Mouse (Mus musculus): ENCODE measurements at regions not wholly inside any gene's neighbourhood (a gene's known extent, or its start where the extent isn't known, plus 50 kb on each side); places are given as distances from the start of the nearest gene placed in this dataset.

GRCm38 (mm10) chr3:159069957-159070684 lies 425.1 kb upstream of the Depdc1a start:
- DNase-seq (ENCODE audit: low spot score) = no peak

DNA sequence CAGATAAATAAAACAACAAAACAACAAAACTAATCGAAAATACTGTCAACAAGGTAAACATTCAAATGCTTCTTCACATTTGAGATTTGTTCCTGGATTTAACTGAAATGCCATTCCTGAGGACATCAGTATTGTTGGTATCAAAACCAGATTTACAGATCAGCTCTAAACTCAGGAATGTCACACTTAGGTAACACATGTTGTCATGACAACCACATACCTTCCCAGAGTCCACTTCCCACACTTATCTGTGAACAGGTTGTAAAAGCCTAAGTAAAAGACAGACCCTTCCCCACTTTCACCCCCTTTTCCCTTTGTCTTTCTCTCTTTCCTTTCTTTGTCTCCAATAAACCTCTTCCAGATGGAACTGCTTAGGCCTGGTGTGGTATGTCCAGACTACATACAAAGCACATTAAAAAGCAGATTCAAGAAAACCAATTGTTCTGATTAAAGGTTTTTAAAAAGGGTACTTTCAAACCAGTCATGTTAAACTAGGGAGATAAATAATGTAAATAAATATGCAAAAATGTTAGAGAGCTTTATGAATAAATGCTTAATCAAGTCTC lies 438.2 kb upstream of the Depdc1a start:
- no peak for DNase-seq (ENCODE audit: low spot score)

- no peak for DNase-seq (ENCODE audit: low spot score)
Measured at GRCm38 (mm10) chr3:159034806-159035205, 460.4 kb upstream of the Depdc1a start.

- no peak for DNase-seq (ENCODE audit: low spot score)
Measured at GRCm38 (mm10) chr3:159031581-159031980, 463.7 kb upstream of the Depdc1a start.

DNA sequence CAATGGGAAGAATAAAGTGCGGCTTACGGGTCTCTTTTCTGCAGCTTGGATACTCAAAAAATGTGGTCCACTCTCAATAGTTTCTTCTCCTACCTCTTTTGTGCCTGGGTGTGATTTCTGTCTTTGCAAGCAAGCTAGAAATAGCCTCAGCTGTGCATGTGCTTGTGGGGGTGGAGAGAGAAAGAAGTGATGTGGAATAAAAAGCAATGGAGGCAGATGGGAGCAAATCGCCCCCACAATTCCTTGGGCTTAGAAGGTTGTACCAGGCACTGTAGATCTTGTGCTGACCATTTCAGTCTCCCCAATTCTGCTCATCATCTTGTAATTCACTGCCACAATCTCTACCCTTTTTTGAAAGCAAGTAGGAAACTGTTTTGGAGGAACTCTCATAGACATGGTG lies 464.6 kb upstream of the Depdc1a start:
- peak; percentile 46 for DNase-seq (ENCODE audit: low spot score)

DNA sequence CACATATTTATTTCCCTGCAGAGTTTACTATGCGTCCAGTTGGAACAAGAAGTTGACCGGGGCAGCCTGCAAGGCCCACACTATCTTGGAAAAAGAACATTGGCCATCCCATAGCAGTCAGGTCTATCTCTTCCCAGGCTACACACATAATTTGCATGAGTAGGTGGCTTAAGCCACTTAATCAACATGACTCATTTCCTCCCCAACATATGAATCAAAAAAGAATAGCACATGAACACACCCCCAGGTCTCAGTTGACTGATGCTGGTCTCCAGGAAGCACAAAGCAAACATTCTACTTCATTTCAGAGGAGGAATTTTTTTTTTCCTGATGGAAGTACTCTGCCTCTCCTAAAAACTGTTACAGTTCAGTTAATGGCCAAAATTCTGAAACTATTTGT lies 465.3 kb upstream of the Depdc1a start:
- DNase-seq (ENCODE audit: low spot score) = no peak

- DNase-seq (ENCODE audit: low spot score) = no peak
Measured at GRCm38 (mm10) chr3:159020447-159020846, 458.4 kb upstream of the Lrrc7 start.

GRCm38 (mm10) chr3:159017269-159017668 lies 455.2 kb upstream of the Lrrc7 start:
- DNase-seq (ENCODE audit: low spot score) = no peak

GRCm38 (mm10) chr3:159016426-159016825 lies 454.4 kb upstream of the Lrrc7 start:
- DNase-seq (ENCODE audit: low spot score) = no peak

GRCm38 (mm10) chr3:159010954-159011638 lies 449.1 kb upstream of the Lrrc7 start:
- no peak for DNase-seq (ENCODE audit: low spot score)

GRCm38 (mm10) chr3:159004013-159004412 lies 442.0 kb upstream of the Lrrc7 start:
- no peak for DNase-seq (ENCODE audit: low spot score)

DNA sequence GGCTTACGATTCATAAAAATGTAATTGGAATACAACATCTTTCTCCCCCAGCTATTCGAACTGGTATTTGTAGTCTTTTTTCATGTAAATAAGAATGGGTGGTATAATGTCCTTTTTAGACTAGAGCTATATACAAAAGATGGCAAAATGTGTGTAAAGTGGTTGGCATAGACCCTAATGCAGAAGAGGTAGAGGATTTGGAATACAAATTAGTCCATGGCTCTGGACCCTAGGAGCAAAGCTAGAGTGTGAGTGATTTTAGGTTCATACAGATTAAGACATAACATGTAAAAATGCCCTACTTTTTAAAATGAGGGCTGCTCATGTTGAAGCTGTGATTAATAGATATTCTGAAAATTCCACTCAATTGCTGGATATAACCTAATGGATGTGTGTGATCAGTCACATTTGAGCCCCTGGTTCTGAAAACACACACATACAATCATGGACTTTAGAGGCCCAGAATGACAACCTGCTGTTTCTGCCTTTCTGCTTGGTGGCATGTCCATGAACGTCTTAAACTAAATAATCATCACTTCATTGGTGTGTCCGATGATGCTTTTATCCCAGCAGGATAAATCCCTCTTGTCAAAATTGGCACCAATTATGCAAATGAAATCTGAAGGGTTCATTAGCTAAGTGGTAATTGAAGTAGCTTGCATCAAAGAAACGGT lies 423.6 kb upstream of the Lrrc7 start:
- no peak for DNase-seq (ENCODE audit: low spot score)

GRCm38 (mm10) chr3:158947063-158947462 lies 385.0 kb upstream of the Lrrc7 start:
- DNase-seq (ENCODE audit: low spot score) = no peak

DNA sequence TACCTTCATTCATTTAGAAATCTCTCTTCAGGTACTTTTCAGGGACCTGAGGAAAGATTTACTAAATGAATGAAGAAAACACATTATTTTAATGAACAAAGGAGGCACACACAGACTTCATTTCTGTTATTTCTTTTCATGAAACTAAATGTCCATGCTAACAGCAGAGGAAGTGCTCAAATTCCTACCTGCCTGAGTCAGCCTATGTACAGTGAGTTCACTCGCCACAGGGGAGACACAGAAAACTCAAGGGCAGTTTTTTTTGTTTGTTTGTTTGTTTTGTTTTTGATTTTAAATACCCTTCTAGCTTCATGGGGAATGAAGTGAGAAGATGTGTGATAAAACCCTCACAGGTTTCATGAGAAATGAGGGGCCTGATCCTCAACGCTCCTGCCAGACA lies 343.1 kb upstream of the Lrrc7 start:
- no peak for DNase-seq (ENCODE audit: low spot score)

DNA sequence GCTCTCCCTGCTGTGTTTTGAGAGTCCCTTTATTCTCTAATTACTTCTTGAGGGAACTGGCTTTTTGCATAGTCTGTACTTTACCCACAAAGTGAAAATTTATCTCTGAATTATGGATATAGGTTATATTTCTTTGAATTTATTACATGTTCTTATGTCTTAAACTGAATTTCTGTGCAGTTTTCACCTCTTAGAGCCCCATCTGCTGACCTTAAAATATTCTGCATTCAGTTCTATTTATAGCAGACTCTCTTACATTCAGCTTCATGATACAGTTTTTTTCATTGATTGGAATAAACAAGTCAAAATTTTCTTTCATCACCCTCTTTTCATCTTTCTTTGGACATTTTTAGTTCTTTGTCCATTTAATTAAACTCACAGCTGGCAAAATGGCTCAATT lies 337.4 kb upstream of the Lrrc7 start:
- no peak for DNase-seq (ENCODE audit: low spot score)

GRCm38 (mm10) chr3:158886732-158887386 lies 324.8 kb upstream of the Lrrc7 start:
- DNase-seq (ENCODE audit: low spot score) = peak; percentile 15

- DNase-seq (ENCODE audit: low spot score) = peak; percentile 20
Measured at GRCm38 (mm10) chr3:158886301-158886711, 324.3 kb upstream of the Lrrc7 start.
